Mouse (Mus musculus): Measurements from ENCODE around the gene Hsd17b1.

DNA sequence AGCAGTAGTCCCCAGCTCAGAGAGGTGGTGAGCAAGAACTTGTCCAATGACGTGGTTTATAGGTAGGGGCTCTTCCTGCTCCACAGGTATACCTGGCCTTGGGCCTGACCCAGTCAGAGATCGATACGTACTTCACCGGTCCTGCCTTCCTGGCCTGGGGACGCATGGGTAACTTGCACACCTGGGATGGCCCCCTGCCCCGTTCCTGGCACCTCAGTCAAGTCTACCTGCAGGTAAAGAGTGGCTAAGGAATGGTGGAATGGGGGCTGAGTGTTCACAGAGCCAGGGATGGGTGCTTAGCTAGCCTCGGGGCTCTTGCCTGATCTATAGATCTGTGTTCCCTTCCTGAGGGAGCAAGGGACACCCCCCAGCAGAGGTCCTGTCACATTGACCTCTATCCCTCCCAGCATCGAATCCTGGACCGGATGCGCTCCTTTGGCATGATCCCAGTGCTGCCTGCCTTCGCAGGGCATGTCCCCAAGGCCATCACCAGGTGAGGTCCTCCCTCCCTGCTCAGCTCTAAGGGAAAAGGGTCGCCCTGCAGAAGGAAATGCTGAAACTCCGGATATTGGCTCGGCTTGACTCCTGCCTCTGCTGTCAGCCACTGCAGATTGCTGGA is 6.3 kb upstream of the Hsd17b1 start:
- TF ChIP-seq POLR2A (IDR thresholded peaks at IDR 0.05; ENCODE audit: borderline replicate concordance, extremely low read depth, low read depth, low read length) (no peak), CTCF (IDR thresholded peaks at IDR 0.05; ENCODE audit: insufficient read depth, low read length) (no peak)
